15 mouse cellular contexts compared by ENCODE assay signal in the genomic region with DNA sequence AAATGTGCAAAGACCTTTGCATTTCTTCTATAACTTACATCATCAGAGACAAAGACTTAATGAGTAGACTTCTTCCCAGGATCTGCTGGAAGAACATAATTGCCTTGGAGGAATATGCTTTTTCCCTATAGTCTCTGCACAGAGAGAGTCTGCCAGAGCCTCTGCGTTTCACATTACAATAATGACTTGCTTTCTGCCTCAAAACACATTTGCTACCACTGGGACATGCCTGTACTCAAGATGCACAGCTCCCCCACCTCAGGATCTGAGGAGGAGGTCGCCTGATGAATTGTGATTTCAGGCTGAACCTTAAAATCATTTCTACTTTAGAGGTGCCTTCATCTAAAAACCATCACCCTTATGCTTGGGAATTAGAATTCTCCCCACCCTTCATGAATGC.
"Had no signal": no experiment of that assay in that cellular context is flagged by ENCODE, and none has a peak within 500 bp of the region (broad histone marks: within the 10 kb centered on the region; RNA-seq: fewer than 3 reads in every experiment).

No protein-coding gene starts in this region.

- H3K4me3 ChIP-seq: midbrain, embryonic 10.5 days; midbrain, embryonic 13.5 days; midbrain, embryonic 15.5 days; myocyte; neural tube, embryonic 12.5 days; stomach, embryonic 15.5 days had no signal

- H3K27me3 ChIP-seq: midbrain, embryonic 13.5 days; midbrain, embryonic 15.5 days; neural tube, embryonic 12.5 days; stomach, embryonic 15.5 days had no signal

- ATAC-seq: midbrain, embryonic 13.5 days; midbrain, embryonic 15.5 days had no signal

- H3K9ac ChIP-seq: lung, embryonic 14.5 days; midbrain, embryonic 13.5 days; midbrain, embryonic 15.5 days; neural tube, embryonic 12.5 days; stomach, embryonic 15.5 days had no signal

- H3K27ac ChIP-seq: midbrain, embryonic 10.5 days; midbrain, embryonic 13.5 days; midbrain, embryonic 15.5 days; neural tube, embryonic 12.5 days; stomach, embryonic 15.5 days; stomach, postnatal 0 days had no signal

- H3K9me3 ChIP-seq: midbrain, embryonic 10.5 days; midbrain, embryonic 13.5 days; midbrain, embryonic 15.5 days; neural tube, embryonic 12.5 days; stomach, embryonic 15.5 days had no signal

- DNase-seq: lung, adult 18-20 months; lung, embryonic 14.5 days; lung, postnatal 10 days; lung, postnatal 4 days; right cerebral cortex, postnatal 14 days; thymus, adult 2 months; thymus, postnatal 25 days; thymus, postnatal 4 days had no signal

- H3K4me2 ChIP-seq: lung, embryonic 14.5 days; midbrain, embryonic 13.5 days; midbrain, embryonic 15.5 days; neural tube, embryonic 12.5 days; stomach, embryonic 15.5 days had no signal

- H3K4me1 ChIP-seq: midbrain, embryonic 10.5 days; midbrain, embryonic 13.5 days; midbrain, embryonic 15.5 days; neural tube, embryonic 12.5 days; stomach, embryonic 15.5 days had no signal

- H3K36me3 ChIP-seq: midbrain, embryonic 10.5 days; midbrain, embryonic 13.5 days; midbrain, embryonic 15.5 days; neural tube, embryonic 12.5 days; stomach, embryonic 15.5 days had no signal
